Mouse (Mus musculus) embryonic fibroblast, embryonic 13.5 days (primary cell): ENCODE results near the gene Stat3. TPM values are rescaled to one million over a fixed set of nuclear protein-coding genes. Genes with fewer than 3 reads are reported as not detected.

Experiments used
- H3K27ac ChIP-seq: 2 replicates; pipeline ENCODE4 v1.5.1; 2012; ENCODE audit warnings: low read length, control low read depth, inconsistent platforms; ENCODE audit not compliant: insufficient read depth
- H3K4me1 ChIP-seq: 2 replicates; pipeline ENCODE4 v1.6.1; 2011; ENCODE audit warnings: low read length; ENCODE audit not compliant: control insufficient read depth, insufficient read depth
- H3K4me3 ChIP-seq: 2 replicates; pipeline ENCODE4 v1.5.1; 2011; ENCODE audit warnings: mild to moderate bottlenecking, control low read depth, low read length; ENCODE audit not compliant: insufficient read depth
- CTCF ChIP-seq: IDR thresholded peaks from 2 replicates; pipeline ENCODE4 v1.5.1; 2011; ENCODE audit warnings: mild to moderate bottlenecking, control low read depth, low read length, moderate library complexity, borderline replicate concordance; ENCODE audit not compliant: insufficient read depth
- POLR2A ChIP-seq: IDR thresholded peaks from 2 replicates; pipeline ENCODE4 v1.6.1; 2011; ENCODE audit warnings: low read depth, mild to moderate bottlenecking, control low read depth, low read length, moderate library complexity
- polyA plus RNA-seq: library from polyadenylated mRNA; stranded (reverse); fragments of >200 nt; gene quantifications from 2 replicates; pipeline ENCODE4 v1.2.4, GENCODE M21; 2011; ENCODE audit warnings: low read depth; ENCODE audit not compliant: missing spikeins, insufficient read length

Stat3 gene
- polyA plus RNA-seq, 1 experiment = 158 TPM

DNA sequence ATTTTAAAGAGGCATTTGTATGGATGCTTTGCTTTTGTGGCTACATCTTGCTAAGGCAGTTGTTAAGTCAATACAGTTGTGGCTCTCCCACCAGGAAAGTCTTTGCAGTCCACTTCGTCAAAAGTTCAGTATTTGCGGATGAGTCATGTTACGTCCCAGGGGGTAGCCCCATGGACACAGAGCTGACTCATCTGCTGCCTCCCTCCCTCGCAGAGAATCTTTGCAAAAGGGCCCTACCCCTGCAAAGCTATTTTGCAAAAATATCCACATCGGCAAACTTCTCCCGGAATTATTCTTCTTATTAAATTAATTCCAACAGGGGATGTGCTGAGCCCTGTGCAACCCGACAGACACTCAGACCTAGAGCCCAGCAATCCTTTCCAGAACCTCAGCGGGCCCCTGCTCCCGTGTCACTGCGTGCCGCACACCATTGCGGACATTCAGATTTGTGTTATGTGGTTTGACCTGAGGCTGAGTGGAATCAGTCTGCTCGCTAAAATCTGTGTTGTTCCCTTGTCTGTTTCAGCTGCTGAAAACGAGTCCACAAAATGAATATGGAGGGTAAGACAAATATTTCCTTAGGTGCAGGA is 35.1 kb upstream of the Stat3 start:
- peaks cover 11% of the 10 kb centered on the region for H3K4me1 ChIP-seq
- no peak for TF ChIP-seq POLR2A
- H3K4me3 ChIP-seq = no peak overlapping the region
- H3K27ac ChIP-seq = peak overlapping the region; percentile 61

DNA sequence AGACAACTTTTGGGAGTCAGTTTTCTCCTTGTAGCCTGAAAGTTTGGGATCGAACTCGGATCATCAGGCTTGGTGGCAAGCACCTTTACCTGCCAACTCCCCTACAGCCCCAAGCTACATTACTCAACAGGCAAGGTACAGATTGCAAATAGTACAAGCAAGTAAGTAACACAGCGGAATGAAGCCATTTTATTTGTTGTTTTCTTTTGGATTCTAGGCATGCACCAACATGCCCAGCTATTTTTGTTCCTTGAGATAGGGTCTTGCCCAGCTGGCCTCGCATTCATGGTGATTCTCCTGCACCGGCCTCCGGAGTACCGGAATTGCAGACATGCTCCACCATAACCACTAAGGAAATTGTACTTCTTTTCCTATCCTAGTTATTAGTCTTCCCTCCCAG is 33.9 kb upstream of the Stat3 start:
- TF ChIP-seq POLR2A (no peak), CTCF (no peak)
- no peak overlapping the region for H3K4me3 ChIP-seq
- no peak overlapping the region for H3K27ac ChIP-seq
- peaks cover 7% of the 10 kb centered on the region for H3K4me1 ChIP-seq

DNA sequence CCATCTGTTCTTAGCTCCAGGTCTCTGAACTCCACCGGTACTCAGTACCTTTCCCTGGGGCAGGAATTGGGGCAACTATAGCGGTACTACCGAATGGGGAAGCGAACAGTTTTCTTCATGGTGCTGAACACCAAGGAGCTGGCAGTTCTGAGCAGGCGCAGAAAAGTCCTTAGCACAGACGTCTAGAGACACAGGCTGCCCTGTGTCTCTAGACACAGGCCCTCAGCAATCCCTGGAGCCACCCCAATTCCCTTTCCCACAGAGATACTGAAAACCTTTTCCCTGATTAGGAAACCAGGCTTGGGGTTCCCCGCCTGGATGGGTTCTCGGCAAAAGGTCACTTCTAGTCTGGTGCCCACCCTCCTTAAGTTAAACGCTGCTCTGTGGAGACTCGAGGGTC is 32.1 kb upstream of the Stat3 start:
- peak overlapping the region; percentile 91; the same call in 1 of the 2 replicates for H3K27ac ChIP-seq

DNA sequence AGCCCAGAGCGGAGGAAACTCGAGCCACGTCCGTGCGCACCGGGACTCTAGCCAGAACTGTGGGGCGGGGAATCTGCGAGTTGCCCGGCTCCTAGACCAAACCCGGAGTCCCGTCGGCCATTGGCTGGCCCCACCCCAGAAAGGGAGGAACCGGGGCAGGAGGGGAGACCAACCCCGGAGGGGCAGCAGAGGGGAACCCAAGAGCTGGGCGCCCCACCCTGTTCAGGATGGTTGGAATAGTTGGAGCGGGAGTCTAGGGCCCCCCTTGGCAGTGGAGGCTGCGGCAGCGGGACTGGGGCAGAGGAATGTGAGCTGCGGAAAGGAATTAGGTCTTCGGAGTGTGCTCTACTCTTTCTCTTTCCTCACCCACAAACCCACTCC is 31.2 kb upstream of the Stat3 start, which contains the start of gene Cavin1:
Gene Cavin1 (minus strand): TSS at position 331 of the 381 bp plus-strand sequence.
- H3K27ac ChIP-seq = peak within 1 kb of the TSS; percentile 91
- peak within 1 kb of the TSS; percentile 83 for H3K4me3 ChIP-seq
- peaks cover 15% of the 10 kb centered on the region for H3K4me1 ChIP-seq
- TF ChIP-seq CTCF (no peak), POLR2A (peak; percentile 99)

More for the DNA sequence above, 32.1 kb upstream of the Stat3 start:
- H3K4me3 ChIP-seq = no peak overlapping the region
- no peak for TF ChIP-seq CTCF
- no peak for TF ChIP-seq POLR2A
- H3K4me1 ChIP-seq = peaks cover 8% of the 10 kb centered on the region

DNA sequence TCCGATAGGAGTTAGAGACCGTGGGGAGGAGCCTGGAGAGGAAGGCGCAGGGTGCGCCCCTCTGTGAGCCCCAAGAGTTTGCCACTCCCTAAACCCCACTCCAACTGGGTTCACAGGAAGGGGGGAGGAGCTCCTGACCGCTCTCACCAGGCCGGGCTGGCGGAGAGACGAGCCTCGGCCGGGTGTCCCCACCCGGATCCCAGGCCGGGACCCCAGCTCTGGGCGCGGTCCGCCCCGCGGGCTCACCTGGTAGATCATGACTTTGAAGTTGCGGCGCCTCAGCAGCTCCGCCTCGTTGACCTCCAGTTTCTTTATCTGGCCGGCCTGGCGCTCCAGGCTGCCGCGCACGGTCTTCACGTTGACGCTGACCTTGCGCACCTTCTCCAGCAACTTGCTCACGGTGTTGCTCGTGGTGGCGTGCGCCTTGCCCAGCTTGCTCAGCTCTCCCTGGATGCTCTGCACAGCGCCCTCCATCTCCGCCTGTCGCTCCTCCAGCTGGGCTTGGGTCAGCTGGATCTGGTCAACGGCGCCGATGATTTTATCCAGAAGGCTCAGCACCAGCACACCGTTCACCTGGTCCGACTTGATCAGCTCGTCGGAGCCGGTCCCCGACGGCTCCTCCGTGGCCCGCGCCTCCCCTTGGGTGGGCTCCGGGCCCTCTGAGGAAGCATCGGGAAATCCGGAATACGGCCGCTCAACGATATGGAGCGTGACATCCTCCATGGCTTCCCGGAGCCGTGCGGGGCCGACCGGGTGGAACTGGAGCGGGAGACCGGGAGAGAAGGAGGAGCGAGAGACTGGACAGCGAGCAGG is 30.6 kb upstream of the Stat3 start:
- H3K27ac ChIP-seq = peak overlapping the region; percentile 85
- peak; percentile 11; the same call in 1 of the 2 replicates for TF ChIP-seq CTCF
- TF ChIP-seq POLR2A = peak; percentile 71
- H3K4me3 ChIP-seq = peak overlapping the region; percentile 83
- H3K4me1 ChIP-seq = peaks cover 13% of the 10 kb centered on the region

DNA sequence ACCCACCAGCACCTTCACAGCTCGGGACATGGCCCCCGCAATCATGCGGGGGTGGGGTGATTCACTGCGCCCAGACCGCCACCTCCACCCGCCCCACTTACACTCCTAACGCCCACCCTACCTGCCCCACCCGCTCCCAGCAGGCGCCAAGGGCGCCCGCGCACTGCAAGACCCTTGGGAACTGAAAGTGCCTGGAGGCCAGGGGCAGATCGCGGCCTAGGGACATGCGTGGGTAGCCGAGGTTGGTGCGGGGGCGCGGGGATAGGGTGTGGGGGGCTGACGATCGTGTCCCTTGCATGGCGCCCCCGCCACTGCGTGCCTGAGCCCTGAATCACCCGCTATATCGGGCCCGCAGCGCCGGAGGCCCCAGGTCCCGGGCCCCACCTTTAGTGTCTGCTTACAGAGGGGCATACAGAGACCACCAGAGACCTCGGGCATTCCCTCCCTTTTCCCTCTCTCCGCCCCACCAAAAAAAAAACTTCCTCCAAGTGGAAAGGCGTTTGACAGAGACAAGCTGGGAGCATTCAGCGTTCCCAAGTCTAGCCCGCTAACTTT is 29.9 kb upstream of the Stat3 start:
- H3K27ac ChIP-seq = peak overlapping the region; percentile 85
- TF ChIP-seq POLR2A (no peak; the same call in none of the 2 replicates), CTCF (no peak)
- H3K4me1 ChIP-seq = peaks cover 8% of the 10 kb centered on the region; the same call in 1 of the 2 replicates
- H3K4me3 ChIP-seq = peak overlapping the region; percentile 83

DNA sequence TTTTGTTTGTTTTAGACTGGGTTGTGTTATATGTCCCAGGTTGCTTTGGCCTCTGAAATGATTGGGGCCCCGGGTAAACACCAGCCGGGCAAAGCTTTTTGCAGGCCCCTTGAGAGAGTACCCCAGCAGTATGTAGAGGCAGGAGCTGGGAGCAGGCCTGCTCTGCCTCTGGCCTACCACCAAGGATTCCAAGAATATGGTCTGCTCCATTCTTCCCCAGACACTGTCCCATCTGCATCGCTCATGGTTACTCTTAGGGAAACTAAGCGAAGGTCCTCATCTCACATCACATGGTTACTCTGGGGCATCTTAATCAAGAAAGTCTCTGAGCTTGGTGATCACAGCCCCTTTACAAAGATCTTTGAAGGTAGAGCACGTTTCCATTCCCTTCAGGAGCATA is 29.2 kb upstream of the Stat3 start:
- Histone ChIP-seq H3K27ac (peak overlapping the region; percentile 85), H3K4me1 (peaks cover 15% of the 10 kb centered on the region; the same call in 1 of the 2 replicates), H3K4me3 (peak overlapping the region; percentile 83)
- TF ChIP-seq POLR2A = no peak
- TF ChIP-seq CTCF = no peak

DNA sequence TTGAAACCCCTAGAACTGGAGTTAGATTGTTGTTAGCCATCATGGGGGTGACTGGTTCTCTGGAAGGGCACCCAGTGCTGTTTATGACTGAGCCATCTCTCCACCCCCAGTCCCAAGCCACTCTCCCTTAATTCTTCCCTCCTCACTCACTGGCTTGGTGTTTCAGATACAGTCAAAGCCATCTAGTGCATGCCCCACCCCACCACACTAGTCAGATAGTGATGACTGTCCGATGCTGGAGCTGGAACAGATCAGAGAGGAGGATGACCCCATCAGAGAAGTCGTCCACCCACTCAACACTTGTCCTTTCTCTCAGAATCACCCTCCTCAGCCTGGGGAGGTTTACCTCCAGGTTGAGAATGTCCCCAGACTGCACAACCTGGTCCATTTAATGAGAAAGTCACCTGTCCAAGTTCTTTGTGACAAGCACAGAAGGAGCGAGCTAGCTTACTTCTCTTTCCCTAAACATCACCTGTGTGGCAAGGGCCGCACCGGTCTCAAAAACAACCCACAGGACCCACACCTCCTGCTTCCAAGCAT is 28.6 kb upstream of the Stat3 start:
- Histone ChIP-seq H3K4me3 (peak overlapping the region; percentile 83), H3K27ac (peak overlapping the region; percentile 85; the same call in 1 of the 2 replicates), H3K4me1 (peaks cover 15% of the 10 kb centered on the region; the same call in 1 of the 2 replicates)
- no peak; the same call in 1 of the 2 replicates for TF ChIP-seq POLR2A
- no peak for TF ChIP-seq CTCF

DNA sequence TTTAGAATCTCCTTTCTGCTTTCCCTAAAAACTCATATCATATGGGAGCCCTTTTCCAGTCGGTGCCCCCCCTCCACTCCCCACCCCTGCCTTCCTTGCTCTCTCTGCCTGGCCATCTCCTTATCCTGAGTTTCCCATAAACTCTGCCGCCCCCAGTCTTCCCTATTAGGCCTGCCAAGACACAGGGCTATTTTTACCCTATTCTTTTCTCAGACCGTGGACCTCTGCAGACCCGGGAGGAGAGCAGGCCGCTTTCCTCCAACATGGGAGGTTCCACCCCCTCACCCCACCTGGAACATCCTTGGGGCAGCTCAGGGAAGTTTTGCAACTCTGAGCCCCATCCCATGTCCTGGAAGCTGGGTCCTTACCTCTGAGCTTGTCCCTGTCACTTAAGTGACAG is 28.0 kb upstream of the Stat3 start:
- peaks cover 15% of the 10 kb centered on the region; the same call in 1 of the 2 replicates for H3K4me1 ChIP-seq
- peak overlapping the region; percentile 83 for H3K4me3 ChIP-seq
- TF ChIP-seq POLR2A = no peak
- TF ChIP-seq CTCF = no peak
- H3K27ac ChIP-seq = peak overlapping the region; percentile 12; the same call in 1 of the 2 replicates

DNA sequence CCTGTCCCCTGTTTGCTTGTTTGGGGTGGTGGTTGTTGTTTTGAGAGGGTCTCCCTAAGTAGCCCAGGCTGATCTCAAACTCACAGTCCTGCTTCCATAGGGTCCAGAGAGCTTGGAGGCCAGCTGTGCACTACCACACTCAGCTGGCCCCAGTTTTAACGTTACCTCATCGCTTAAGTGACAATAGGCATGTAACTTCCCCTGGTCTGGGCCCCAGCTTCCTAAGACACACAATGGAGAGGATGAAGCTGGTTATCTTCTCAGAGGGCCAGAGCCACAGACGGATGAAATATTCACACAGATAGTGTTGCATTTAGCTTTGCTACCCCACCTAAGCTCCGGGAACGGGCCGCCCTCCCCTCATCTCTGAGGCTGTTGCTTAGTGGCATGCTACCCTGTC is 26.4 kb upstream of the Stat3 start:
- TF ChIP-seq CTCF (no peak), POLR2A (no peak)
- no peak overlapping the region for H3K4me3 ChIP-seq
- no peak overlapping the region for H3K27ac ChIP-seq
- H3K4me1 ChIP-seq = peaks cover 20% of the 10 kb centered on the region
